Mouse (Mus musculus) ES-Bruce4 (cell line): Measurements from ENCODE around the gene Pgm3.

Experiments used
- CTCF ChIP-seq: IDR thresholded peaks from one replicate; pipeline ENCODE4 v1.8.1; 2011; ENCODE audit warnings: low read depth, low read length
- POLR2A ChIP-seq: IDR thresholded peaks from one replicate; pipeline ENCODE4 v1.8.1; 2011; ENCODE audit warnings: low read length; ENCODE audit not compliant: insufficient read depth

DNA sequence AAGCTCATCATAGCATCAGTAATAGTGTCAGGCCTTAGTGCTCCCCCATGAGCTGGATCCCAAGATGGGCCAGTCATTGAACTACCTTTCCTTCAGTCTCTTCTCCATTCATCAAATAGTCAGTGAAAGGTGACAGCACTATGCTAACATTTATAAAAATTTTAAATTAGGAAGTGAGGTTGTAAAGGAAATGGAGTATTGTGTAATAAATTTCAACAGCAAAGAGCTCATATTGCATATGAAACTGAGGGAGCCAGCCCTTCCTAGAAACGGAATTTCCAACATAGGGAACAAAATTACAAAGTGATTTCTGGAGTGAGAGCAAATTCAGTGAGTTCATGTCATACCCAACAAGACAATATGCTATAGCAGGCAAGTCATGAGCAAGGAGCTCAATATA is 27.1 kb downstream of the Pgm3 start:
- TF ChIP-seq POLR2A (no peak), CTCF (no peak)
